Mouse (Mus musculus): ENCODE results near the gene Zic1. TPM values are rescaled to one million over a fixed set of nuclear protein-coding genes. Genes with fewer than 3 reads are reported as not detected.
A peak's percentile ranks its signal among the peaks of the same experiment; 100 is the strongest.

Zic1 gene
- polyA plus RNA-seq, 1 experiment from 2014 or later = 0.08 TPM

DNA sequence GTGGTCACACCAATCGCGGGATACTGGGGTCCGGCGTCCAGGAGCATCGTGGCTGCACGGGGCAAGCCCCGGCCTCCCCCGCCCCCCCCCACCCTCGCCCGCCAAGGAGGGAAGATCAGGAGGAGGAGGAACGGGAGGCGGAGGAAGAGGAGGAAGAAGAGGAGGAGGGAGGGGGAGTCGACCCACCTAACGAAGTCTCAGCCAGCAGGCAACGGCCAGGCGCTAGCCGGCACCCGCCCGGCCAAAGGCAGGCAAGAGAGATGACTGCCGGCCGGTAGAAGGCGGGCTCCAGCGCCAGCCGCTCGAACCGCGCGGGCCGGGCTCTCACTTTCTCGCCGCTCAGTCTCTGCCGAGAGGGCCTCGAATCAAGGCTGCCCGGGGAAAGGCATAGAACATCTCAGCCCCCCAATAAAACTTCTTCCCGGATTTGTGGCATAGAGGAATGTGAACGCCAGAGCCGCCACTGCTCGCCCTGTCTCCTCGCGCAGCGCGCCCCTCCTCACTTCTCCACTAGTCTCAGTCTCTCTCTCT lies 574 bp downstream of the Zic1 start:
- H3K4me2 ChIP-seq = peak overlapping the region; percentile 53
- no peak for ATAC-seq (ENCODE audit: insufficient number of reproducible peaks, low FRiP score)
- under 1% methylated on average over 39 of the region's 42 CpGs for WGBS
- H3K4me3 ChIP-seq = peak overlapping the region; percentile 33
- no peak overlapping the region; the same call in 1 of the 2 replicates for H3K9ac ChIP-seq
- peaks cover 94% of the 10 kb centered on the region for H3K27me3 ChIP-seq (replicated peaks)
- no peak overlapping the region for H3K27ac ChIP-seq (ENCODE audit: poor library complexity, severe bottlenecking)
- H3K4me1 ChIP-seq (replicated peaks) = peaks cover 23% of the 10 kb centered on the region
- H3K36me3 ChIP-seq = no peaks in the 10 kb centered on the region
- 0 out of 2 replicates have a peak, but pooled peaks cover 2% of the 10 kb centered on the region for H3K9me3 ChIP-seq (replicated peaks)

DNA sequence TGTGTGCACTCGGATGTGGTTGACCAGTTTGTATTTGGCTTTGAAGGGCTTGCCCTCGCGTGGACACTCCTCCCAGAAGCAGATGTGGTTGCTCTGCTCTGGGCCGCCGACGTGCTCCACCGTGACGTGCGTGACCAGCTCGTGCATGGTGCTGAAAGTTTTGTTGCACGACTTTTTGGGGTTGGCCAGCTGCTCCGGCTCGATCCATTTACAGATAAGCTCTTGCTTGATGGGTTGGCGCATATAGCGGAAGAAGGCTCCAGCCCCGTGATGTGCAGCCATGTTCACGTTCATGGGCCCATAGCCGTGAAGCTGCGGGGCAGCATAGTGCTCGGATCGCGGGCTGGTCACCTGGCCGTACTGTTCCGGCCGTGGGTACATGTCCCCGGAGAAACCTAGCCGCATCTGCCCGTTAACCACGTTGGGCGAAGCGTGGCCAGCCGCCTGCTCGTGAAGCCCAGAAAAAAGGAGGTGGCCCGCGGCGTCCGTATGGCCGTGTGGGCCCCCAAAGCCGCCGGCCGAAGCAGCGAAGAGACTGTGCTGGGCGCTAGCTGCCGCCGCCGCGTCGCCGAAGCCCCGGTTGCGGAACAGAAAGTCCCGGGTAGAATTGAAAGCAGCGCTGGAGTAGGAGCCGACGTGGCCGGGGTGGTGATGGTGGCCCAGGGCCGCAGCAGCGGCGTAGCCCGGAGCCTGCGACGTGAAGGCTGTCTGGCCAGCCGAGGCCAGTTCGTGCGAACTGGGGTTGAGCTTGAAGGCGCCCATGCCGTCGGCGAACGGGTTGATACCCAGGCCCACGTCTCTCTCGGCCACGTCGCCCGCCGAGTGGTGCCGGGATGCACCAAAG lies 1.3 kb downstream of the Zic1 start:
- Histone ChIP-seq H3K27ac (ENCODE audit: poor library complexity, severe bottlenecking) (no peak overlapping the region), H3K4me1 (replicated peaks) (peaks cover 23% of the 10 kb centered on the region), H3K4me3 (peak overlapping the region; percentile 33), H3K9me3 (replicated peaks) (0 out of 2 replicates have a peak, but pooled peaks cover 2% of the 10 kb centered on the region), H3K4me2 (peak overlapping the region; percentile 53), H3K36me3 (no peaks in the 10 kb centered on the region), H3K9ac (no peak overlapping the region), H3K27me3 (replicated peaks) (peaks cover 91% of the 10 kb centered on the region)
- WGBS = 2% methylated on average over 77 of the region's 77 CpGs
- ATAC-seq (ENCODE audit: insufficient number of reproducible peaks, low FRiP score) = peak; percentile 49

DNA sequence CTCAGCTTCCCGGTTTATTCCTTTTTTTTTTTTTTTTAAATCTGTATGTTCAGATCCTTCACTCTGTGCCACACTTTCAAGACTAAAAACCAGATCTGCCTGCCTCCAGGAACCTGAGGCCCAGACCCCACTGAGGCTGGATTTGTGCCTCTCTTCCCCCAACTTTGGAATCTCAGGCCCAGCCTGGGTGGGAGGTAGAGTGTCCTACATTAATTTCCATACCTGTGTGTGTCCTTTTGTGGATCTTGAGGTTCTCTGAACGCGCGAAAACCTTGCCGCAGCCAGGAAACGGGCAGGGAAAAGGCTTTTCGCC lies 1.8 kb downstream of the Zic1 start:
- Histone ChIP-seq H3K4me3 (no peak overlapping the region), H3K4me2 (peak overlapping the region; percentile 53; the same call in 1 of the 2 replicates)
- WGBS = 3% methylated on average over 7 of the region's 7 CpGs

GRCm38 (mm10) chr9:91363011-91363730 lies 2.4 kb downstream of the Zic1 start:
- Histone ChIP-seq H3K27ac (ENCODE audit: poor library complexity, severe bottlenecking) (no peak overlapping the region), H3K36me3 (no peaks in the 10 kb centered on the region), H3K9me3 (replicated peaks) (no peaks in the 10 kb centered on the region), H3K9ac (no peak overlapping the region), H3K4me1 (replicated peaks) (peaks cover 23% of the 10 kb centered on the region), H3K4me3 (no peak overlapping the region), H3K4me2 (no peak overlapping the region), H3K27me3 (replicated peaks) (peaks cover 82% of the 10 kb centered on the region)
- no peak for ATAC-seq (ENCODE audit: insufficient number of reproducible peaks, low FRiP score)
- WGBS = 5% methylated on average over 14 of the region's 14 CpGs

More for the DNA sequence above, 1.8 kb downstream of the Zic1 start:
- no peak for ATAC-seq (ENCODE audit: insufficient number of reproducible peaks, low FRiP score)
- H3K9me3 ChIP-seq (replicated peaks) = no peaks in the 10 kb centered on the region
- H3K27me3 ChIP-seq (replicated peaks) = peaks cover 88% of the 10 kb centered on the region
- H3K9ac ChIP-seq = no peak overlapping the region
- H3K4me1 ChIP-seq (replicated peaks) = peaks cover 23% of the 10 kb centered on the region
- H3K36me3 ChIP-seq = no peaks in the 10 kb centered on the region
- H3K27ac ChIP-seq (ENCODE audit: poor library complexity, severe bottlenecking) = no peak overlapping the region

DNA sequence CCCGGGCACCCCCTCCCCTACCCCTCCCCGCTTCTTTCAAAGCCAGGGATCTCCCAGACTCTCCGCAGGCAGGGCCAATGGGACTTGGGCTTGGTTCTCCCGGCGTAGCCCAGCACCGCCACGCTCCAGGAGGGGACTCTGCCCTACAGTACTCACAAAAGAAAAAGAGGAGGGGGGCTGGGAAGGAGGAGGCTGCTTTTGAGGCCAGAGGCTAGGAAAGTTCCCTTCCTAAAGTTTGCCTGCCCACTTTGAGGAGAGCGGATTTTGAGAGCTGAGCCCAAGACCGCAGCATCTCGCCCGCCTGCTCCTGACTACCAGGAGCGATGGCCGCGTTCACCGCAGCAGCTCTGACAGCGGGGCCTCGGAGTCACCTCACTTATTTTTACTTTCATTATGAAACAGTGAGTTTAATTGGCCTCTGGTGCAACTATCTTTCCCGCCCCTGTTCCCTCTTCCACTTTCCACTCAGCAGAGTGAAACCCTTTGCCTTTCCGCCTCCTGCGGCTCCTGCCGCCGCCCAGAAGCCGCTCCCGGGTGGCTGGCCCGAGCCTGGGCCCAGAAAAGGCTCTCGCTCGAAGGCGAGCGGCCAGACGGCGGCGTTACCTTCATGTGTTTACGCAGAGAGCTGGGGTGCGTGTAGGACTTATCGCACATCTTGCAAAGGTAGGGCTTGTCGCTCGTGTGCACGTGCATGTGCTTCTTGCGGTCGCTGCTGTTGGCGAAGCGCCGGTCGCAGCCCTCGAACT lies 3.6 kb downstream of the Zic1 start, which contains the start of gene Zic4:
Gene Zic4, plus strand, starts transcription at position 558 of the 746 bp plus-strand sequence.
- Histone ChIP-seq H3K27ac (ENCODE audit: poor library complexity, severe bottlenecking) (no peak within 1 kb of the TSS), H3K9me3 (replicated peaks) (no peaks in the 10 kb centered on the region), H3K36me3 (no peaks in the 10 kb centered on the region), H3K4me2 (peak within 1 kb of the TSS; percentile 65), H3K9ac (0 out of 2 replicates have a peak within 1 kb of the TSS, but pooled peaks have one; percentile 6), H3K4me3 (peak within 1 kb of the TSS; percentile 44), H3K27me3 (replicated peaks) (peaks cover 79% of the 10 kb centered on the region), H3K4me1 (replicated peaks) (peaks cover 23% of the 10 kb centered on the region)
- WGBS = 1% methylated on average over 45 of the region's 45 CpGs
- ATAC-seq (ENCODE audit: insufficient number of reproducible peaks, low FRiP score) = peak; percentile 64; the same call in 1 of the 2 replicates

DNA sequence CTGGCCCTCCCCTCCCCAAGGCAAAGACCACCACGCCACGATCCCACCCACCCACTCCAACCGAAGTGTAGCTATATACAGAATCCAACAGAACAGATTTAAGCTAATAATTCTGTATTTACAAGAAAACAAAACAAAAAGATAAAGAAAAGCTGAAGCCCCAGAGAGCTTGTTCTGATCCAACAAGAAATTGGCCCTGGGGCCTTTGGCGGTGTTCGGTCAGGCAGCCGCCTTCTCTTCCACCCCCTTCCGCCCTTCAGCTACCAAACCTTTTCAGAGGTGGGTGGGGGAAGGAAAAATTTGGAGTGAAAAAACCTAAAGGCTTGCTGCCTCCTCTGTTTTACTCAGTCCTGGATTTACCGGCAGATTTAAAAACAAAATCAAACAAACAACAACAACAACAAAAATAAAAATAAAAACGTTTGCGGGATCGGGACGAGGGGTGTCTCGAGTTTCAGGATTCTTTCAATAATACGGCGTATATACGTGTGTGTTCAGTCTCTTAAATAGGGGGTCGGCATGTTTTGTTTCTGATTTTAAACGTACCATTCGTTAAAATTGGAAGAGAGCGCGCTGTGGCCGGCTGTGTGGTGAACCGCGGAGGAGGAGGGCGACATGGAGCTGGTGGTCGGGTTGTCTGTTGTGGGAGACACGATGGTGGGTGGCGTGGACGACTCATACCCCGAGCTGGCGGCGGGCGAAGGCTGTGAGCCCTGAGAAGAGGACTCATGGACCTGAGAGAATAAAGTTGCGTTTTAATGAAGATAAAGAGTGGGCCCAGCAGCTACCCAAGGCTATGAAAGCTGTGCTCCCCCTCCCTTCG lies 4.4 kb downstream of the Zic1 start:
- H3K4me1 ChIP-seq (replicated peaks) = peaks cover 23% of the 10 kb centered on the region
- H3K4me2 ChIP-seq = peak overlapping the region; percentile 65
- no peak for ATAC-seq (ENCODE audit: insufficient number of reproducible peaks, low FRiP score)
- 1% methylated on average over 35 of the region's 35 CpGs for WGBS
- H3K4me3 ChIP-seq = peak overlapping the region; percentile 44
- H3K27ac ChIP-seq (ENCODE audit: poor library complexity, severe bottlenecking) = no peak overlapping the region
- no peak overlapping the region for H3K9ac ChIP-seq
- no peaks in the 10 kb centered on the region for H3K9me3 ChIP-seq (replicated peaks)
- H3K36me3 ChIP-seq = no peaks in the 10 kb centered on the region
- peaks cover 78% of the 10 kb centered on the region for H3K27me3 ChIP-seq (replicated peaks)

DNA sequence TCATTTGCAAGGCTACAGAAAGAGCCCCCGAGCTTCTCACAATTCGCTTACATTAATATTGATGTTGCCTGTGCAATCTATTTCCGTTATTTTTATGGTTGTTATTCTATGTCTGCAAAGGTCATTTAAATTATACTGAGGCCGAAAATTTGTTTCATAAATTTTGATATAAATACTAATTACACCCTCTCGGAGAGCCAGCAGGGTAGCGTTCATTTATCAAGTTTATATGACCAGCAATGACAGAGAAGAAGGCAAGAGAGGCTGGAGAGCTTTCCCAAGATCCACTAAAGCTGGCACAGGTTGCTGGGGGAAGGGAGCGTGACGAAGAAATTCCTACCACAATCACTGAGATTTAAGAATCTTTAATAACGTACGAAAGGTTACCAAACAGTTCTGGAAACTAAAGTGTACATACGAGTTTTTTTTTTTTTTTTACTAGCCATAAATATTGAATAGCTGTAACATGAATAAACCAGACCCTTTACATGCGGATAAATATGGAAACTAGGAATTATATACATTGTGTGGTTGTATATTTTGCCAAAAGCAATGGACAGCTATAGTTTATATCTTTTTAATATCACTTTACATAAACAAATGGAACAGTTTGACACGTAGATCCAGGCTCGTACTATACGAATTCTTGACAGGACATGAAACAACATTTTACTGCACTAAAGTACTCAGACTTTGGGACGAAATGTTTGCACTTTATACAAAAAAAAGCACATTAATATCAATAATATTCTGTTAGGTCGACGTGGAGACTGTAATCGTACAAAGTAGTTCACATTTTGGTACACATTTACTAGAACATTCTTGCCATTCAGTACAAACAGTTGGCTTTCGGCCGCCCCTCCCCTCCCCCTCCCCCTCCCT lies 5.2 kb downstream of the Zic1 start:
- H3K9me3 ChIP-seq (replicated peaks) = no peaks in the 10 kb centered on the region
- WGBS = 5% methylated on average over 21 of the region's 21 CpGs
- no peak overlapping the region for H3K9ac ChIP-seq
- no peak overlapping the region for H3K27ac ChIP-seq (ENCODE audit: poor library complexity, severe bottlenecking)
- H3K4me1 ChIP-seq (replicated peaks) = peaks cover 24% of the 10 kb centered on the region
- H3K27me3 ChIP-seq (replicated peaks) = peaks cover 77% of the 10 kb centered on the region
- H3K4me2 ChIP-seq = no peak overlapping the region
- ATAC-seq (ENCODE audit: insufficient number of reproducible peaks, low FRiP score) = no peak
- no peak overlapping the region for H3K4me3 ChIP-seq
- no peaks in the 10 kb centered on the region for H3K36me3 ChIP-seq

DNA sequence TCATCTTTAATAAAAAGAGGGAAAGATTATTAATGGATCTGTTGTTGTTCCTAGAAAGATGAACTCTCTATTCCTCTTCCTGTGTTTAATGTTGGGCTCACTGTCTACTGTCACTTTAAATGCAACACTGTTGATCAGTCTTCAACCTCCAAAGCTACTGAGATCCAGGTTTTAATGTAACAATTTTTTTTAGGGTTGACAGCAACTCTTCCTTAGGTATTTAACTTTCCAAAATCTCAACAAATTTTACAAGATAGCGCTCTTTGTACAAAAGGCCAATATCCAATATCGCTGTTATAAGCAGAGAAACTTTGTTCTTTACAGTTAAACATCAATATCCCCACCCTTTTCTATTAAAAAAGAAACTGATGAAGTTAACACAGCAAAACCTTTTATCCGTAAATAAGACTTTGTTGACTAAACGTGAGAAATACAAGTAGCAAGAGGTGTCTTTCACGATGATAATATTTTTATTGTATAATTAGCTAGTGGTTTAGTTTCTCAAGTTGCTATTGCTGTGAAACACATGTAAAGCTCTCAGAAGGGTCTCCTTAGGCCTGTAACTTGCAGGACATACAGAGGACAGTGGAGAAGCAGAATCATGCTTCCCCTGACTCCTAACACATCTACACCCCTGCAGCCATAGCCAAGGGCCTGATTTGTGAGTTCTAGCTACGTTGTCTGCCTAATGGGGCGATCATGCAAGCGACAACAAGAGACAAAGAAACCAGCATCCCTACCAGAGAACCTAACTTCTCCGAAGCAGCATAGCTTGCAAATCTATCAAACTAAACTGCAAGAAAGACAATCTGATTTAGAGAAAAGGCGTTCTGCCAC lies 6.5 kb downstream of the Zic1 start:
- WGBS = 10% methylated on average over 10 of the region's 10 CpGs
- Histone ChIP-seq H3K9ac (no peak overlapping the region), H3K4me3 (no peak overlapping the region), H3K27ac (ENCODE audit: poor library complexity, severe bottlenecking) (no peak overlapping the region), H3K27me3 (replicated peaks) (peaks cover 76% of the 10 kb centered on the region), H3K9me3 (replicated peaks) (no peaks in the 10 kb centered on the region), H3K36me3 (no peaks in the 10 kb centered on the region), H3K4me2 (no peak overlapping the region), H3K4me1 (replicated peaks) (peaks cover 17% of the 10 kb centered on the region)
- ATAC-seq (ENCODE audit: insufficient number of reproducible peaks, low FRiP score) = no peak

- no peak overlapping the region for H3K9ac ChIP-seq
- H3K4me2 ChIP-seq = no peak overlapping the region
- peaks cover 15% of the 10 kb centered on the region for H3K4me1 ChIP-seq (replicated peaks)
- 8% methylated on average over 3 of the region's 3 CpGs for WGBS
- H3K27ac ChIP-seq (ENCODE audit: poor library complexity, severe bottlenecking) = no peak overlapping the region
- no peaks in the 10 kb centered on the region for H3K9me3 ChIP-seq (replicated peaks)
- H3K36me3 ChIP-seq = no peaks in the 10 kb centered on the region
- ATAC-seq (ENCODE audit: insufficient number of reproducible peaks, low FRiP score) = no peak
- no peak overlapping the region for H3K4me3 ChIP-seq
- peaks cover 77% of the 10 kb centered on the region for H3K27me3 ChIP-seq (replicated peaks)
These were observed 8.3 kb downstream of the Zic1 start for GRCm38 (mm10) chr9:91357321-91357720.
